Mouse (Mus musculus) myocyte (in vitro differentiated cells): ENCODE data around the gene Adat1. TPM values are rescaled to one million over a fixed set of nuclear protein-coding genes. Genes with fewer than 3 reads are reported as not detected.

ENCODE experiments used
- H3K27me3 ChIP-seq: one replicate; pipeline ENCODE4 v1.6.1; 2011; ENCODE audit not compliant: control insufficient read depth, insufficient read depth, insufficient read length
- H3K36me3 ChIP-seq: one replicate; pipeline ENCODE4 v1.6.1; 2011; ENCODE audit not compliant: control insufficient read depth, insufficient read depth
- H3K4me2 ChIP-seq: one replicate; pipeline ENCODE4 v1.6.1; 2011; ENCODE audit warnings: low read depth, control low read depth
- H3K4me3 ChIP-seq: one replicate; pipeline ENCODE4 v1.5.1; 2011; ENCODE audit warnings: mild to moderate bottlenecking, control low read depth, moderate library complexity
- H3K79me2 ChIP-seq: one replicate; pipeline ENCODE4 v1.6.1; 2011; ENCODE audit not compliant: control insufficient read depth, insufficient read depth
- H3ac ChIP-seq: one replicate; pipeline ENCODE4 v1.6.1; 2011; ENCODE audit not compliant: control insufficient read depth, insufficient read length
- CEBPB ChIP-seq: IDR thresholded peaks from 2 replicates; pipeline ENCODE4 v1.6.1; 2011; ENCODE audit warnings: mild to moderate bottlenecking, moderate library complexity; ENCODE audit not compliant: poor library complexity, insufficient read depth, severe bottlenecking
- E2F4 ChIP-seq: IDR thresholded peaks from one replicate; pipeline ENCODE4 v1.6.1; 2011; ENCODE audit warnings: mild to moderate bottlenecking, control low read depth, moderate library complexity; ENCODE audit not compliant: insufficient read depth
- MAX ChIP-seq: IDR thresholded peaks from one replicate; pipeline ENCODE4 v1.6.1; 2011; ENCODE audit warnings: low read depth, mild to moderate bottlenecking, control low read depth
- MYOD1 ChIP-seq, 3 experiments: IDR thresholded peaks; one replicate each; pipeline ENCODE4 v1.6.1; 2011; ENCODE audit warnings: control low read depth in 2 of 3, low read depth in 2 of 3, mild to moderate bottlenecking in 2 of 3, moderate library complexity in 1 of 3; ENCODE audit not compliant: insufficient read length in 2 of 3, control insufficient read depth in 1 of 3
- MYOG ChIP-seq, 3 experiments: IDR thresholded peaks; one replicate each; pipeline ENCODE4 v1.6.1; 2011; ENCODE audit warnings: control low read depth in 2 of 3, low read depth in 2 of 3, mild to moderate bottlenecking in 2 of 3; ENCODE audit not compliant: insufficient read length in 2 of 3, control insufficient read depth in 1 of 3, insufficient read depth in 1 of 3
- POLR2A ChIP-seq: IDR thresholded peaks from one replicate; pipeline ENCODE4 v1.6.1; 2011; ENCODE audit warnings: low read depth, mild to moderate bottlenecking, control low read depth, moderate library complexity; ENCODE audit not compliant: insufficient read length
- POLR2AphosphoS2 ChIP-seq: IDR thresholded peaks from one replicate; pipeline ENCODE4 v1.6.1; 2011; ENCODE audit warnings: low read depth, control low read depth; ENCODE audit not compliant: insufficient read length
- REST ChIP-seq: IDR thresholded peaks from one replicate; pipeline ENCODE4 v1.6.1; 2011; ENCODE audit warnings: mild to moderate bottlenecking, control low read depth, moderate library complexity; ENCODE audit not compliant: insufficient read depth, insufficient read length
- SRF ChIP-seq: IDR thresholded peaks from one replicate; pipeline ENCODE4 v1.6.1; 2011; ENCODE audit warnings: low read depth; ENCODE audit not compliant: control insufficient read depth, insufficient read length
- TCF12 ChIP-seq: IDR thresholded peaks from one replicate; pipeline ENCODE4 v1.6.1; 2011; ENCODE audit warnings: mild to moderate bottlenecking, control low read depth; ENCODE audit not compliant: poor library complexity, insufficient read depth, severe bottlenecking
- TCF3 ChIP-seq: IDR thresholded peaks from one replicate; pipeline ENCODE4 v1.6.1; 2011; ENCODE audit warnings: low read depth, control low read depth; ENCODE audit not compliant: insufficient read length
- USF1 ChIP-seq: IDR thresholded peaks from one replicate; pipeline ENCODE4 v1.6.1; 2011; ENCODE audit warnings: low read depth, mild to moderate bottlenecking, control low read depth, moderate library complexity
- polyA plus RNA-seq: library from polyadenylated mRNA; unstranded; fragments of >200 nt; fragmentation: generic; extraction: Trizol; gene quantifications from one replicate; pipeline ENCODE4 v1.2.1, GENCODE M21; 2012; ENCODE audit warnings: missing spikeins

Adat1 gene
- polyA plus RNA-seq, 1 experiment = 2.8 TPM

DNA sequence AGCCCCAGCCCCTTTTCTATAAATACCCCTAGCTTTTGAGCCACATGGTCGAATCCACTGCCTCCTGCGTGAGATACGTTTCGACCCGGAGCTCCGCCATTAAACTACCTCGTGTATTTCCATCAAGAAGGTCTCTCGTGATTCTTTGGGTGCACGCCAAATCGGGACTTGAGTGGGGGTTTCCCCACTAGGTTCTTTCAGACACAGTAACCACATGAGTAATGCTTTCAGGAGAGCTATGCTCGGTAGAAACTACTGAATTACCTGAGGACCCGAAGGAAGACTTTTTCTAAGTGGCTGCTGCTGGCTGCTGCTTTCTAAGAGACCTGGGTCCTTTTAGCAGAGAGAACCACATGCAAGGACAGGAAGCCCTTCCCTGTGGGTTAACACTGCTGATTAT lies 18.0 kb downstream of the Adat1 start:
- no peak for TF ChIP-seq TCF3
- no peak for TF ChIP-seq POLR2AphosphoS2
- Histone ChIP-seq H3K4me3 (no peak overlapping the region), H3K27me3 (no peaks in the 10 kb centered on the region), H3K4me2 (no peak overlapping the region), H3ac (no peak overlapping the region), H3K36me3 (no peaks in the 10 kb centered on the region), H3K79me2 (no peaks in the 10 kb centered on the region)

GRCm38 (mm10) chr8:111968991-111969390 lies 23.1 kb downstream of the Adat1 start:
- no peaks in the 10 kb centered on the region for H3K27me3 ChIP-seq
- no peaks in the 10 kb centered on the region for H3K79me2 ChIP-seq
- H3K4me2 ChIP-seq = no peak overlapping the region

GRCm38 (mm10) chr8:111968541-111968940 lies 23.6 kb downstream of the Adat1 start:
- Histone ChIP-seq H3K4me3 (no peak overlapping the region), H3K4me2 (no peak overlapping the region), H3K79me2 (no peaks in the 10 kb centered on the region), H3K27me3 (no peaks in the 10 kb centered on the region), H3ac (no peak overlapping the region), H3K36me3 (no peaks in the 10 kb centered on the region)
- no peak for TF ChIP-seq POLR2AphosphoS2
- TF ChIP-seq SRF = no peak
- TF ChIP-seq POLR2A = no peak
- no peak for TF ChIP-seq REST
- TF ChIP-seq MAX = no peak
- no peak for TF ChIP-seq TCF3

More at GRCm38 (mm10) chr8:111968991-111969390, 23.1 kb downstream of the Adat1 start:
- TF ChIP-seq CEBPB = no peak
- TF ChIP-seq MAX = no peak
- no peak for TF ChIP-seq MYOD1 (IDR thresholded peaks at IDR 0.05; ENCODE audit: control insufficient read depth in 1 of 3, insufficient read length in 2 of 3, low read depth in 2 of 3)
- no peak for TF ChIP-seq TCF3
- no peak for TF ChIP-seq USF1
- TF ChIP-seq TCF12 = no peak
- no peak for TF ChIP-seq SRF
- no peak for TF ChIP-seq E2F4
- Histone ChIP-seq H3K36me3 (no peaks in the 10 kb centered on the region), H3ac (no peak overlapping the region), H3K4me3 (no peak overlapping the region)

DNA sequence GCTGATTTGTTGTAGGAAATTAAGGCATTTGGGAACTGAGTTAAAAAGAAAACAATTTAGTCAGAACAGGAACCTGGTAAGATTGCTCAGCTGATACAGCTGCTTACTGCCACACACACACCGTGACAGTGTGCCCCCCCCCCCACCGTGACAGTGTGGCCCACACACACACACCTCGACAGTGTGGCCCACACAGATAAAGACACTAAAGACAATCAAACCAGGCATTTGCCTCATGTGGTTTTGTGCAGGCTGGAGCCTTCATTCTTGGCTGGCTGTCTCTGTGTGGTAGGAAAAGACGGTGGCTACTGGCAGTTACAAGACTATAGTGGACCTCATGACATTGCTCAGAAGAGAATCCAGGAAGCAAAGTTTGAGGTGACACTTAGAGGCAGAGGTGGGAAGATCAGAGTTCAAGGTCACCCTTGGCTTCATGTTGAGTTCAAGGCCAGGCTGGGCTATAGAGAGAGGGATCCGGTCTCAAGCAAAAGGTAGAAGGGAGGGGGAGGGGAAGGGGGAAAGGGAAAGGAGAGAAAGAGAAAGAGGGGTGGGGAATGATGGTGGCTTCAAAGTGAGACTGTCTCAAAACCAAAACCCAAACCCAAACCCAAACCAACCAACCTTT lies 24.7 kb downstream of the Adat1 start:
- H3K27me3 ChIP-seq = no peaks in the 10 kb centered on the region
- H3K4me2 ChIP-seq = no peak overlapping the region
- H3K4me3 ChIP-seq = no peak overlapping the region
- no peak for TF ChIP-seq MYOD1 (IDR thresholded peaks at IDR 0.05; ENCODE audit: control insufficient read depth in 1 of 3, insufficient read length in 2 of 3, low read depth in 2 of 3)
- no peak for TF ChIP-seq TCF3
- no peak for TF ChIP-seq TCF12
- TF ChIP-seq REST = no peak
- TF ChIP-seq MYOG (IDR thresholded peaks at IDR 0.05; ENCODE audit: control insufficient read depth in 1 of 3, insufficient read depth in 1 of 3, insufficient read length in 2 of 3, low read depth in 2 of 3) = no peak
- no peak for TF ChIP-seq USF1
- no peak for TF ChIP-seq SRF
- no peak for TF ChIP-seq MAX
- TF ChIP-seq E2F4 = no peak
- H3K79me2 ChIP-seq = no peaks in the 10 kb centered on the region
- no peak overlapping the region for H3ac ChIP-seq
- H3K36me3 ChIP-seq = no peaks in the 10 kb centered on the region

DNA sequence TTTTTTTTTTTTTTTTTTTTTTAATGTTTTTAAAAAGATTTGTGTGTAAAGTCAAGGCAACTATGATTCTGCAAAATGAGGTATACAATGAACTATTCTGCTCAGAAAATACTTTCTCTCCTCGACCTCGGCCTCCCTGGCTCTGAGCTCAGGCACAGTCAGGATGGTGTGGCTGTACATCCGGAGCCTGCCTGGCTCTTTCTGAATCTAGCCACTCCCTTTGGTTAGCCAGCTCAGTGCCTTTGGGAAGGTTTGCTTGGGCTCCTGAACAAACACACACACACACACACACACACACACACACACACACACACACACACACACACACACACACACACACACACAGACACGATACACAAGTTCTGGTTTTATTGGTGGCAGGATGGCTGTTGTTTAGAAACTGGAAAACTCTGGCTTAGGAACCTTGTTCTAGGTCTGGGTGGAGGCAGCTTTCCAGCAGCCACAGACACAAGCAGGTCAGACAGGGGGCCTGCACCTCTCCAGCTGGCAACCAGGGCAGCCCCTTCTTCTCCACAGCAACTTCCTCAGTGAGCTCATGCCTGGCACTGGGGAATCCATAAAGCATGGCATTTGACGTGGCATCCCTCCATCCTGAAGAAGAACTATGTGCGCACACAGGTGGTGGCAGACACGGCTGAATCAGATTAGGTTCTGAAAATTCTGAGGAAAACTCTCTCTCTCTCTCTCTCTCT lies 27.1 kb downstream of the Adat1 start:
- Histone ChIP-seq H3K4me2 (no peak overlapping the region), H3K36me3 (no peaks in the 10 kb centered on the region), H3K27me3 (no peaks in the 10 kb centered on the region), H3K79me2 (no peaks in the 10 kb centered on the region), H3ac (no peak overlapping the region), H3K4me3 (no peak overlapping the region)
- TF ChIP-seq E2F4 (no peak), POLR2A (no peak), USF1 (no peak), SRF (no peak), TCF12 (no peak), POLR2AphosphoS2 (no peak), MYOG (IDR thresholded peaks at IDR 0.05; ENCODE audit: control insufficient read depth in 1 of 3, insufficient read depth in 1 of 3, insufficient read length in 2 of 3, low read depth in 2 of 3) (no peak)
